Mouse (Mus musculus) forebrain, postnatal 0 days (tissue): ENCODE data around the gene Dusp23. TPM values are rescaled to one million over a fixed set of nuclear protein-coding genes. Genes with fewer than 3 reads are reported as not detected.

Experiments
- ATAC-seq: fragments of 200-750 bp; cut with Nextera tagmentation; 2 replicates; pipeline ENCODE4 v1.8.0; 2017; ENCODE audit warnings: mild to moderate bottlenecking, moderate library complexity
- DNase-seq: peaks from one replicate; pipeline ENCODE4 v3.0.0-alpha.2; 2015
- H3K27ac ChIP-seq: fragments of 300-500 bp; sonication (generic); 2 replicates; pipeline ENCODE4 v1.5.1; 2014; ENCODE audit warnings: low read depth, mild to moderate bottlenecking, antibody characterized with exemption, low read length, moderate library complexity, mixed read lengths
- H3K27me3 ChIP-seq: fragments of 300-500 bp; sonication (generic); 2 replicates; pipeline ENCODE4 v1.6.1; 2014; ENCODE audit warnings: mild to moderate bottlenecking, low read length, mixed read lengths; ENCODE audit not compliant: insufficient read depth
- H3K36me3 ChIP-seq: fragments of 300-500 bp; sonication (generic); 2 replicates; pipeline ENCODE4 v1.6.1; 2014; ENCODE audit warnings: mild to moderate bottlenecking, moderate library complexity; ENCODE audit not compliant: insufficient read depth
- H3K4me1 ChIP-seq: fragments of 300-500 bp; sonication (generic); 2 replicates; pipeline ENCODE4 v1.6.1; 2014; ENCODE audit warnings: antibody characterized with exemption; ENCODE audit not compliant: insufficient read depth
- H3K4me2 ChIP-seq: fragments of 300-500 bp; sonication (generic); 2 replicates; pipeline ENCODE4 v1.6.1; 2014; ENCODE audit warnings: low read depth, mild to moderate bottlenecking, moderate library complexity
- H3K4me3 ChIP-seq: fragments of 300-500 bp; sonication (generic); 2 replicates; pipeline ENCODE4 v1.5.1; 2014; ENCODE audit warnings: low read depth, low read length, mixed read lengths
- H3K9ac ChIP-seq: fragments of 300-500 bp; sonication (generic); 2 replicates; pipeline ENCODE4 v1.6.1; 2014; ENCODE audit warnings: mild to moderate bottlenecking
- H3K9me3 ChIP-seq: fragments of 300-500 bp; sonication (generic); 2 replicates; pipeline ENCODE4 v1.6.1; 2016; ENCODE audit warnings: low read length
- CTCF ChIP-seq: sonication (generic); IDR thresholded peaks from 2 replicates; pipeline ENCODE4 v1.5.1; 2016; ENCODE audit warnings: antibody characterized with exemption, control low read depth, low read depth
- WGBS: fragments of 180-500 bp; shearing (Covaris S2); extraction: QIAGEN DNeasy Blood & Tissue Kit; methylation state at CpG from one replicate; pipeline ENCODE4 v1.1.7; 2014; 5-methylcytosine and 5-hydroxymethylcytosine counted together
- polyA plus RNA-seq: library from polyadenylated mRNA; unstranded; fragments of >200 nt; fragmentation: Nextera tagmentation; extraction: Ambion mirVana; gene quantifications from 2 replicates; pipeline ENCODE4 v1.2.1, GENCODE M21; 2015
- total RNA-seq: library from RNA; depleted of rRNA; stranded (reverse); fragments of >200 nt; gene quantifications from 2 replicates; pipeline ENCODE4 v1.2.3, GENCODE M21; 2014; rRNA removed

The Dusp23 gene
- total RNA-seq = 1.9 and 3.0 TPM in 2 replicates
- polyA plus RNA-seq = 8.0 and 8.9 TPM in 2 replicates

- DNase-seq = peak; percentile 94
- Histone ChIP-seq H3K36me3 (no peaks in the 10 kb centered on the region), H3K4me1 (no peaks in the 10 kb centered on the region), H3K27ac (peak within 1 kb of the TSS; percentile 57), H3K4me3 (peak within 1 kb of the TSS; percentile 59), H3K9ac (peak within 1 kb of the TSS; percentile 61), H3K27me3 (no peaks in the 10 kb centered on the region), H3K4me2 (peak within 1 kb of the TSS; percentile 96), H3K9me3 (no peaks in the 10 kb centered on the region)
- ATAC-seq = peak; percentile 98
- TF ChIP-seq CTCF = peak; percentile 97
- under 1% methylated on average over 51 of the region's 53 CpGs for WGBS
Observed at GRCm38 (mm10) chr1:172632451-172633326, at the start of gene Dusp23. Dusp23 (minus strand) TSS chr1:172632962.

- TF ChIP-seq CTCF = no peak
- H3K4me1 ChIP-seq = no peaks in the 10 kb centered on the region
- WGBS = 82% methylated on average over 4 of the region's 4 CpGs
- H3K4me3 ChIP-seq = no peak overlapping the region
- no peaks in the 10 kb centered on the region for H3K27me3 ChIP-seq
- no peaks in the 10 kb centered on the region for H3K36me3 ChIP-seq
- DNase-seq (no peak), ATAC-seq (no peak)
- H3K4me2 ChIP-seq = no peak overlapping the region
- H3K9me3 ChIP-seq = no peaks in the 10 kb centered on the region
- H3K27ac ChIP-seq = no peak overlapping the region
- no peak overlapping the region for H3K9ac ChIP-seq
Observed at GRCm38 (mm10) chr1:172680742-172681141, 48.0 kb upstream of the Dusp23 start.

- H3K4me1 ChIP-seq = no peaks in the 10 kb centered on the region
- no peaks in the 10 kb centered on the region for H3K27me3 ChIP-seq
- no peak for TF ChIP-seq CTCF
- H3K9me3 ChIP-seq = no peaks in the 10 kb centered on the region
- ATAC-seq = no peak
- WGBS = 89% methylated on average over 1 of the region's 1 CpGs
- no peak overlapping the region for H3K4me3 ChIP-seq
- H3K9ac ChIP-seq = no peak overlapping the region
- DNase-seq = no peak
- H3K27ac ChIP-seq = no peak overlapping the region
- no peak overlapping the region for H3K4me2 ChIP-seq
- H3K36me3 ChIP-seq = no peaks in the 10 kb centered on the region
Observed at GRCm38 (mm10) chr1:172670716-172671115, 38.0 kb upstream of the Dusp23 start.

- H3K4me1 ChIP-seq = no peaks in the 10 kb centered on the region
- DNase-seq (peak; percentile 50), ATAC-seq (peak; percentile 56)
- no peak overlapping the region for H3K27ac ChIP-seq
- H3K9ac ChIP-seq = no peak overlapping the region
- 7% methylated on average over 6 of the region's 6 CpGs for WGBS
- H3K4me2 ChIP-seq = no peak overlapping the region
- no peaks in the 10 kb centered on the region for H3K9me3 ChIP-seq
- no peaks in the 10 kb centered on the region for H3K27me3 ChIP-seq
- no peak overlapping the region for H3K4me3 ChIP-seq
- TF ChIP-seq CTCF = no peak
- no peaks in the 10 kb centered on the region for H3K36me3 ChIP-seq
Observed at GRCm38 (mm10) chr1:172667597-172667996, 34.8 kb upstream of the Dusp23 start.

- WGBS = 47% methylated on average over 2 of the region's 2 CpGs
- Histone ChIP-seq H3K36me3 (no peaks in the 10 kb centered on the region), H3K4me2 (no peak overlapping the region), H3K27me3 (no peaks in the 10 kb centered on the region), H3K9ac (no peak overlapping the region), H3K4me1 (no peaks in the 10 kb centered on the region), H3K4me3 (no peak overlapping the region), H3K27ac (no peak overlapping the region), H3K9me3 (no peaks in the 10 kb centered on the region)
- TF ChIP-seq CTCF = no peak
- DNase-seq (peak; percentile 27), ATAC-seq (peak; percentile 61)
Observed at GRCm38 (mm10) chr1:172665457-172665856, 32.7 kb upstream of the Dusp23 start.

GRCm38 (mm10) chr1:172659688-172660087 is 26.9 kb upstream of the Dusp23 start:
- no peak overlapping the region for H3K4me3 ChIP-seq
- H3K27ac ChIP-seq = no peak overlapping the region
- no peaks in the 10 kb centered on the region for H3K27me3 ChIP-seq
- no peak for TF ChIP-seq CTCF
- H3K4me2 ChIP-seq = no peak overlapping the region
- H3K9me3 ChIP-seq = no peaks in the 10 kb centered on the region
- ATAC-seq = no peak
- H3K4me1 ChIP-seq = no peaks in the 10 kb centered on the region
- 82% methylated on average over 8 of the region's 8 CpGs for WGBS
- no peak overlapping the region for H3K9ac ChIP-seq
- no peak for DNase-seq
- H3K36me3 ChIP-seq = no peaks in the 10 kb centered on the region

- Histone ChIP-seq H3K4me2 (no peak overlapping the region), H3K27ac (no peak overlapping the region), H3K4me3 (no peak overlapping the region), H3K9ac (no peak overlapping the region), H3K36me3 (no peaks in the 10 kb centered on the region), H3K27me3 (no peaks in the 10 kb centered on the region), H3K9me3 (no peaks in the 10 kb centered on the region), H3K4me1 (no peaks in the 10 kb centered on the region)
- DNase-seq (no peak), ATAC-seq (no peak)
- TF ChIP-seq CTCF = no peak
- WGBS = 74% methylated on average over 3 of the region's 3 CpGs
Observed at GRCm38 (mm10) chr1:172657266-172657665, 24.5 kb upstream of the Dusp23 start.
